Mouse (Mus musculus) thymus, adult 2 months (tissue): ENCODE results near the gene C530008M17Rik. TPM values are rescaled to one million over a fixed set of nuclear protein-coding genes. Genes with fewer than 3 reads are reported as not detected.

Experiments
- DNase-seq: peaks from one replicate; pipeline ENCODE4 v3.0.0; 2021
- H3K27ac ChIP-seq: fragments of 200-500 bp; 2 replicates; pipeline ENCODE4 v1.5.1; 2012; ENCODE audit warnings: low read length, control low read depth; ENCODE audit not compliant: control insufficient read depth, insufficient read depth
- H3K27me3 ChIP-seq: fragments of 200-500 bp; 2 replicates; pipeline ENCODE4 v1.6.1; 2012; ENCODE audit warnings: mild to moderate bottlenecking, low read length, moderate library complexity, mixed read lengths; ENCODE audit not compliant: control insufficient read depth, insufficient read depth
- H3K36me3 ChIP-seq: fragments of 200-500 bp; 2 replicates; pipeline ENCODE4 v1.6.1; 2012; ENCODE audit warnings: mild to moderate bottlenecking, low read length, moderate library complexity; ENCODE audit not compliant: control insufficient read depth, insufficient read depth
- H3K4me1 ChIP-seq: fragments of 200-500 bp; replicated peaks from 2 replicates; pipeline ENCODE4 v1.6.1; 2012; ENCODE audit warnings: low read length; ENCODE audit not compliant: control insufficient read depth, insufficient read depth
- H3K4me3 ChIP-seq: fragments of 200-500 bp; 2 replicates; pipeline ENCODE4 v1.5.1; 2012; ENCODE audit warnings: mild to moderate bottlenecking, low read length, control low read depth, moderate library complexity; ENCODE audit not compliant: control insufficient read depth, insufficient read depth
- CTCF ChIP-seq: fragments of 200-500 bp; IDR thresholded peaks from 2 replicates; pipeline ENCODE4 v1.5.1; 2012; ENCODE audit warnings: mild to moderate bottlenecking, control low read depth, low read length, moderate library complexity, borderline replicate concordance; ENCODE audit not compliant: control insufficient read depth, poor library complexity, insufficient read depth; ENCODE audit errors: extremely low read depth
- POLR2A ChIP-seq: fragments of 200-500 bp; IDR thresholded peaks from 2 replicates; pipeline ENCODE4 v1.6.1; 2012; ENCODE audit warnings: mild to moderate bottlenecking, low read length, control low read depth, moderate library complexity; ENCODE audit not compliant: control insufficient read depth, poor library complexity, insufficient read depth; ENCODE audit errors: extremely low read depth
- whole genome bisulfite sequencing: fragments of 180-500 bp; shearing (Covaris S2); methylation state at CpG from one replicate; pipeline ENCODE4 v1.1.7; 2018; 5-methylcytosine and 5-hydroxymethylcytosine counted together
- polyA plus RNA-seq: library from polyadenylated mRNA; depleted of rRNA; stranded (reverse); fragments of >200 nt; gene quantifications from 2 replicates; pipeline ENCODE4 v1.2.3, GENCODE M21; 2012

C530008M17Rik gene
- polyA plus RNA-seq, 1 experiment: 1.3 TPM

DNA sequence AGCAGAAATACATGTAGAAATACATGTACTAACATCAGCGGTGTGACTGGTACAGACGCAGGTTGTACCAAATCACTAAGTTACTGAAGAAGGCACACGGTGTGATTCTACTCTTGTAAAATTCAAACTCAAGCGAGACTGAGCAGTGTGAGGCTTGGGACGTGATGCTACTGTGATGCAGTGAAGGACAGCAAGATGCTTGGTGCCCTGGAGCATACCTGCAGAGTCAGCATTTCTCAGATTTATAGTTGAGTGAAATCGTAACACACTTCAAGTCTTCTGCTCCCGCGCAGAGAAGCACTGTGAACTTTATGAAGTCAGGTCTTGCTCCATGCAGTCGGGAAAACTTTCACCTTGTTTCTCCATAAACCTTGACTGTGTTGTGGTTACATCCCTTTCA lies 32.6 kb upstream of the C530008M17Rik start:
- Histone ChIP-seq H3K36me3 (peaks cover 26% of the 10 kb centered on the region), H3K4me3 (no peak overlapping the region), H3K27me3 (no peaks in the 10 kb centered on the region), H3K4me1 (no peaks in the 10 kb centered on the region), H3K27ac (no peak overlapping the region)
- TF ChIP-seq CTCF: no peak
- TF ChIP-seq POLR2A: no peak
- no peak for DNase-seq
- WGBS: 98% methylated on average over 9 of the region's 9 CpGs

GRCm38 (mm10) chr5:76627770-76628169 lies 28.5 kb upstream of the C530008M17Rik start:
- no peak overlapping the region for H3K27ac ChIP-seq
- H3K4me3 ChIP-seq: no peak overlapping the region
- no peaks in the 10 kb centered on the region for H3K27me3 ChIP-seq
- peaks cover 27% of the 10 kb centered on the region for H3K36me3 ChIP-seq
- DNase-seq: no peak
- WGBS: 98% methylated on average over 1 of the region's 1 CpGs
- H3K4me1 ChIP-seq: no peaks in the 10 kb centered on the region
- TF ChIP-seq CTCF: no peak
- no peak for TF ChIP-seq POLR2A

- TF ChIP-seq CTCF (no peak), POLR2A (no peak)
- DNase-seq: no peak
- Histone ChIP-seq H3K4me3 (no peak overlapping the region), H3K4me1 (no peaks in the 10 kb centered on the region), H3K27ac (no peak overlapping the region), H3K27me3 (no peaks in the 10 kb centered on the region), H3K36me3 (peaks cover 45% of the 10 kb centered on the region)
- over 99% methylated on average over 10 of the region's 10 CpGs for WGBS
Observed at GRCm38 (mm10) chr5:76634012-76634411, 22.3 kb upstream of the C530008M17Rik start.

GRCm38 (mm10) chr5:76635592-76635991 lies 20.7 kb upstream of the C530008M17Rik start:
- WGBS: 93% methylated on average over 2 of the region's 2 CpGs
- TF ChIP-seq POLR2A: no peak

DNA sequence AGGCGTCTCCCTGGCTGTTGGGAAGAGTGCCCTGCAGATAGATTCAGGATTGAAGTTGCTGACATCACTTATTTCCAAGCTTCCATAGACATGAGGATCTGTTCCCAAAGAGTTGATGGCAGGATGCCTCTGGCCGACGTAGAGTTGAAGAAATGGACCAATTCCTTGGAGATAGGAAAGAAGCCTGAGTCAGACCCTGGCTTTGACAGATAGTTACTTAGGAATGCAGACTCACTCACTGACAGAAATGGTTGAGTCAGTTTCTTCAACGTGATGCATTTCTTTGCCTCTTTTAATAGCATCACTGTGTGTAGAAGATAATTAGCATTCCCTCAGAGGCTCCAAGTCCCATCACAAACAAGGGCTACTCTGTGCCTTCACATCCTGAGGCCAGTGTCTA lies 14.2 kb upstream of the C530008M17Rik start:
- TF ChIP-seq POLR2A: no peak
- H3K27ac ChIP-seq: no peak overlapping the region
- 95% methylated on average over 4 of the region's 4 CpGs for WGBS
- DNase-seq: no peak
- peaks cover 36% of the 10 kb centered on the region for H3K36me3 ChIP-seq
- no peaks in the 10 kb centered on the region for H3K4me1 ChIP-seq
- no peak overlapping the region for H3K4me3 ChIP-seq
- no peaks in the 10 kb centered on the region for H3K27me3 ChIP-seq

More at GRCm38 (mm10) chr5:76635592-76635991, 20.7 kb upstream of the C530008M17Rik start:
- no peak overlapping the region for H3K27ac ChIP-seq
- H3K4me1 ChIP-seq: no peaks in the 10 kb centered on the region
- no peaks in the 10 kb centered on the region for H3K27me3 ChIP-seq
- no peak overlapping the region for H3K4me3 ChIP-seq
- DNase-seq: no peak
- H3K36me3 ChIP-seq: peaks cover 59% of the 10 kb centered on the region

DNA sequence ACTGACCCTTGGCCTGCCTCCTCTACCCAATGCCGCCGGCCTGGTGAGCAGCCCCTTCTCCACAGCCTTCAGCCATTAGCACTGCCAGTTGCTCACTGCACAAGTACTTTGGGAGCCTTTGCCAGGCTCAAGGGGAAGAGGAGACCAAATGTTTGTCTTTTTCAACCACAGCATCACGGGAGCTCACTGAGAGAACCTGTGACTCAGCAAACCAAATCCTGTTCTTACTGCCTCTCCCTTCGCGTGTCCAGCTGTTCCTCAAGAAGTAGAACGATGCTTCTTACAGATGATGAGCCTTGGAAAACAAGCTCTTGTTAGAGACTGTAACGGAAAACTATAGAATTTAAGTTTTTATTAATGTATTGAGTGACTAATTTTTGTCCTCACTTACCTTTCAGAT lies 12.1 kb upstream of the C530008M17Rik start:
- no peak overlapping the region for H3K4me3 ChIP-seq
- TF ChIP-seq POLR2A (no peak), CTCF (no peak)
- peaks cover 22% of the 10 kb centered on the region for H3K36me3 ChIP-seq
- H3K27ac ChIP-seq: no peak overlapping the region
- no peak for DNase-seq
- whole genome bisulfite sequencing: 79% methylated on average over 7 of the region's 7 CpGs
- H3K4me1 ChIP-seq: no peaks in the 10 kb centered on the region
- H3K27me3 ChIP-seq: no peaks in the 10 kb centered on the region

GRCm38 (mm10) chr5:76645091-76645868 lies 11.0 kb upstream of the C530008M17Rik start:
- 95% methylated on average over 10 of the region's 10 CpGs for WGBS
- H3K4me3 ChIP-seq: no peak overlapping the region
- H3K4me1 ChIP-seq: no peaks in the 10 kb centered on the region
- H3K36me3 ChIP-seq: peaks cover 12% of the 10 kb centered on the region
- TF ChIP-seq POLR2A (no peak), CTCF (no peak)
- no peak for DNase-seq
- no peaks in the 10 kb centered on the region for H3K27me3 ChIP-seq
- H3K27ac ChIP-seq: no peak overlapping the region
